Mouse (Mus musculus) left cerebral cortex, adult 6 months (tissue): ENCODE results near the gene Rab5a. TPM values are rescaled to one million over a fixed set of nuclear protein-coding genes. Genes with fewer than 3 reads are reported as not detected.

Source experiments
- long read RNA-seq, 2 experiments: library from polyadenylated mRNA; unstranded; transcript quantifications; one replicate each; pipeline ENCODE4 v2.0.0; 2019 to 2020
- polyA plus RNA-seq: library from polyadenylated mRNA; unstranded; fragments of <200 nt; fragmentation: Nextera tagmentation; gene quantifications from 2 replicates; pipeline ENCODE4 v1.2.3, GENCODE M21; 2021

The Rab5a gene
- polyA plus RNA-seq, result 41.7 and 132 TPM in 2 replicates
- long read RNA-seq, experiment 1, transcript Rab5a-201 (6 exons, 2,366 nt), result major isoform, 198 of 249 reads
- long read RNA-seq, experiment 1, partial matches to known transcripts, result 37 of 249 reads
- long read RNA-seq, experiment 1, other reads (novel, unspliced or antisense), result 14 of 249 reads
- long read RNA-seq, experiment 2, transcript Rab5a-201 (6 exons, 2,366 nt), result major isoform, 34 of 75 reads
- long read RNA-seq, experiment 2, partial matches to known transcripts, result 36 of 75 reads
- long read RNA-seq, experiment 2, other reads (novel, unspliced or antisense), result 5 of 75 reads

DNA sequence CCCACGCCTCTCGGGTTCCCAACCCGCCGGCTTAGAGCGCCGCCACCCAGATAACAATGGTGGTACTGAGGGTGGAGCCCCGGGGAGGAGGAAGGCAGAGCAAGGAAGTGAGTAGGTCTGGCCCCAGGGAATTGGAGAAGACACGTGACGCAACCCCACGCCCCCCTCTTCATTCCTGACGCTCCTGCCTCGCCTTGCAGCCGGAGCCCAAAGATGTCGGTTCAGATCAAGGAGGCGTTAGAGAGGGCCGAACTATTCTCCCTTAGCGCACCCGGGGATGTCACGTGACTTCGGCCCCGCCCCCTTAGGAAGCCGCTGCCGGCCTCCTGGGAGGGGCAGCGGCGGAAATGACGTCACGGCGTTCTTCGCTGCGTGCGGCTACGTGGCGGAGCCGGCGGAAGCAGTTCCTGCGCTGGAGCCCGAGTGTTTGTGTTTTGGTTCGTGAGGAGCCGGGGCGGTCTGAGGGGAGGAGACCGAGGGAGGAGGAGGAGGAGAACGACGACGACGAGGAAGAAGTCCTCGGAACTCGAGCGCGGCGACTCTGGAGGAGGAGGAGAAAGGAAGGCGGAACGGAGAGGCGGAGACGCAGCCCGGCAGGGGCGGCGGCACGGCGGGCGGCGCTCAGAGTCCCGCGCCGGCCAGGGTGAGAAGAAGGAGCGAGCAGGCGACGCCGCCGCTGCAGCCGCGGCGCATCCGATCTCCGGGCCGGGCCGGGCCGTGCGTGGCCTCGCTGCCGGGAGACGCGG, at the start of gene Rab5a:
TSS of gene Rab5a (plus strand) at position 377 of the 746 bp plus-strand sequence.

DNA sequence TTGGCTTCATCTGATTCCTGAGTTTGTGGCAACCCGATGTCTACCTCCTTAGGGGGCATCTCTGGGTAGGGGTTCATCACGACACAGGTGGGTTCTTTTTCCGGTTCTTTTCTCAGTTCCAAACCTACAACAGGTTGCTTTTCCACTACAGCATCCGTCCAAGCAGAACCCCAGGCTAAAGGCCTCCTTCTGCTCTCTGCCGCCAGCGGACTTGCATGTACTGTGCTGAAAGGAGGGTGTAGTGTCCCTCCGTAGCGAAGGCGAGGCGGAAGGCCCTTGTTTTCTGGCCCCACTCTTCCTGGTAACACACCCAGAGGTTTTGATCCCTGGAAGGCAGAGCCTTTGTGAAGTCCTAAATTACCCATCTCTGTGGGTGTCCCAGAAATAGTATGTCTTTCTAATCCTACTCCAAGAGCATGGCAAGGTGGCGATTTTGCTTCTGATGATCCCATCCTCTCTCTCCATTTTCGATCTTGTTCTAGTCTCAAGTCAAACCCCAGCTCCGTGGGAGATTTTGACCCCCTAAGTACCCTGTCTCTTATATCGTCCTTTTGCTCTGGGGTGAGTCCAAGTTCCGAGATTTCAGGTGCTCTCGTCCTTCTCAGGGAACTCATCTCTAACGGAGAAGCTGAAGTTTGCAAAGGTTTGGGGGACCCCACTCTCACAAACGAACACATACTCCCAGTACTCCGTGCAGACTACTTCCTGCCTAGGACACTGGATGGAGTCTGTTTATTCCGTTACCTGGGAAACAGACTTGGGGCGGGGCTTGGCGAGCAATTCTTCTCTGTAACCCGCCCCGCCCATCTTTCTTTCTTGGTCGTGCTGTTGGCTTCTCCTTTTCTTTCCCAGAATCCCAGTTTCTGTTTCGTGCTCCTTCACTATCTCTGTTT, 16.2 kb upstream of the Rab5a start, which contains the start of gene Efhb:
TSS of gene Efhb (minus strand) at position 719 of the 893 bp plus-strand sequence.

DNA sequence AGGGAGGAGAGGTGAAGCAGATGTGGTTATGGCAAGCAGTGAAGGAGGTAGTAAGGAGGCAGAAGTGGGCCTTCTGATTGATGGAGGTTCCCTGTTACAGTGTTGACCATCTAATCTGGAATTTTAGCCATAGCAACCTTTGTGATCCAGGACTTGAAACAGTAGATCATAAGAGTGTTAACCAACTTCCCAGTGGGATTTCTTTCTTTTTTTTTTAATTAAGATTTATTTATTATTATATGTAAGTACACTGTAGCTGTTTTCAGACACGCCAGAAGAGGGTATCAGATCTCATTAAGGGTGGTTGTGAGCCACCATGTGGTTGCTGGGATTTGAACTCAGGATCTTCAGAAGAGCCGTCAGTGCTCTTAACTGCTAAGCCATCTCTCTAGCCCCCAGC, 60.3 kb downstream of the Rab5a start, which contains the start of gene Pp2d1:
TSS of gene Pp2d1 (minus strand) at position 101 of the 400 bp plus-strand sequence.

Other genes with a start within 250 kb of the Rab5a start
- gene Efhb, start 15.9 kb upstream of the Rab5a start, polyA plus RNA-seq, result 0.06 and 0.10 TPM in 2 replicates
- 0.12 and 0.14 TPM in 2 replicates for gene Pp2d1, start 60.2 kb downstream of the Rab5a start, polyA plus RNA-seq
- gene Kat2b, start 87.6 kb downstream of the Rab5a start, polyA plus RNA-seq, result 1.9 and 3.3 TPM in 2 replicates
- 0.16 and 0.18 TPM in 2 replicates for gene Sgo1, start 210.1 kb downstream of the Rab5a start, polyA plus RNA-seq